Mouse (Mus musculus): ENCODE measurements around the gene Iqcm. TPM values are rescaled to one million over a fixed set of nuclear protein-coding genes. Genes with fewer than 3 reads are reported as not detected.
"Not testable (repeated sequence)": the region's sequence is repeated elsewhere in the genome, so short reads cannot be mapped to it uniquely, and the experiment has no call there.

The Iqcm gene
- total RNA-seq (2021): not detected

DNA sequence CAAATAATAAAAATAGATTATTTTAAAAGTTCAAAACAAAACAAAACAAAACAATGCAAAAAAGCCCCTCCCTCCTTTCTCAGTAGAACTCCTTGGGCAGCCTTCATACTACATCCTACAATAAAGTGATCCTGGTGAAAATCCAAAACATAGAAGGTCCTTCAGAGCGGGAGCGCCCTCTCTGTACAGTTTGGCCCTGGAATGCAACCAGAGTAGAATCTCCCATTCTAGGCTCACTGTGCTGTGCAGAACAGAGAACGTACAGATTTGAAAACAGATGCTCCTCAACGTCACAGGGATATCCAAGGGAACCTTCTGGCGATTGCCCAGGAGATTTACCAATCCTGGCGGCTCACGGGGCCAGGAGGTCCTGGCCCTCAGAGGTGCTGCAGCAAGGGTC lies at the start of gene Iqcm:
Gene Iqcm, plus strand, starts transcription at position 301 of the 400 bp plus-strand sequence.
- no peak for DNase-seq
- intact Hi-C loops (cut with DNase I): no loop called here

GRCm38 (mm10) chr8:75406489-75406888 lies 42.0 kb upstream of the Iqcm start, which contains the start of gene Gm10358:
Gene Gm10358, minus strand, starts transcription at chr8:75406589.
- intact Hi-C loops (cut with DNase I): no loop called here
- no peak for DNase-seq

DNA sequence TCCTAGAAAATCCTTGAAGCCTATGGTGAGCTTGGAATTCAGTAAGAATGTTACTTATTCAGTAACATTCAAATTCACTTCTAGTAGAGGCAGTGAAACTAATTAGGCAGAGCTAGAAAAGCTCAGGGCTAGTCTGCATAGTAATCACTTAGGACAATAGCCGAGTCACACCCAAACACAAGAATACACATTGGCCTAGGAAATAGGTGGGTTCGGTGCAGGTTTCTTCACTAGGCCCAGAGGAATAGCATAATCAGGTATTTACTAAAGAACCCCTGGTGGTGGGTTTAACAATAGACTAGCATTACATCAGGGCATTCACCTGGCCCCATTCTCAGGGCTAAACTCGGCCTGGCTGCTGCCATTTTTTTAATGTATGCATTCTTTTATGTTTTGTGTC lies 32.8 kb upstream of the Iqcm start:
- intact Hi-C loops (cut with DNase I); DNase-seq: not testable (repeated sequence)

GRCm38 (mm10) chr8:75476756-75477155 lies 28.3 kb downstream of the Iqcm start:
- intact Hi-C loops (cut with DNase I): no loop called here
- no peak for DNase-seq

GRCm38 (mm10) chr8:75489035-75489678 lies 40.7 kb downstream of the Iqcm start:
- DNase-seq: no peak
- intact Hi-C loops (cut with DNase I): no loop called here

DNA sequence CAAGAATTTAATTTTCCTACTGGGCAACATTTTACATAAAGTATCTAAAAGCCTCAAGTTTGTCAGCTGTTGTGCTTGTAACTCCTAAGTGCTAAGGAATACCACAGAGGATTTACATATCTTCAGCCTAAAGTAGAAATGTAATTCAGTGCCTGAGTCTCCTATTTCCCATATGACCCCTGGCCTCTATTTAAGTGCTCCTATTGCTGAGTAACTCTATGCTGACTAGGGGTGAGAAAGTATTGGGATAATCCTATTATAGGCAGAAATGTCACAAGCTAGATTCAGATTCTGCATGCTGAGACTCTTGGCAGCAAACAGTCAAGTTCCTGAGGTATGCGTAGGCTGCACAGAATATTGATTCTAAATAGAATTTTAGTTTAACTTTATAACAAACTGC lies 60.8 kb downstream of the Iqcm start:
- intact Hi-C loops (cut with DNase I): no loop called here
- DNase-seq: no peak

- no peak for DNase-seq
- intact Hi-C loops (cut with DNase I): no loop called here
These were observed 65.3 kb downstream of the Iqcm start for GRCm38 (mm10) chr8:75513786-75514185.

DNA sequence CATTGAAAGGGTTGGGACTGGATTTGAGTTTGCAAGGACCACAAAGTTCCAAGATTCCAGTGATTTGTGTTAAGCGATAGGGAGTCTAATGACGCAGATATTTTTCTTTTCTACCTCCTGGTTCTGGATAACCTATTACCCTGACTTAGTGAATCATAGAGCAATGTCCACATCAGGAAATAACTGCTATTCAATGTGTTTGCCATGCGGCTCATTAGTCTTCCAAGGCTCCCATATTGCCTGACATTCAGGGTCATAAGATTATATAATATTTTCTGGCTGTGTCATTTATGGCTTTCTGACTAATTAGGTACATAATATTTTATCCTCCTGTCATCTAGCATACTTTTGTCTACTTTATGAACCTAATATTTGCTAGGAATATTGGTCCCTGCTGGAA lies 100.8 kb downstream of the Iqcm start:
- no peak for DNase-seq
- intact Hi-C loops (cut with DNase I): no loop called here

GRCm38 (mm10) chr8:75596281-75596680 lies 147.8 kb downstream of the Iqcm start:
- no peak for DNase-seq
- intact Hi-C loops (cut with DNase I): no loop called here

- intact Hi-C loops (cut with DNase I): no loop called here
- no peak for DNase-seq
These were observed 194.5 kb downstream of the Iqcm start for GRCm38 (mm10) chr8:75642958-75643357.

DNA sequence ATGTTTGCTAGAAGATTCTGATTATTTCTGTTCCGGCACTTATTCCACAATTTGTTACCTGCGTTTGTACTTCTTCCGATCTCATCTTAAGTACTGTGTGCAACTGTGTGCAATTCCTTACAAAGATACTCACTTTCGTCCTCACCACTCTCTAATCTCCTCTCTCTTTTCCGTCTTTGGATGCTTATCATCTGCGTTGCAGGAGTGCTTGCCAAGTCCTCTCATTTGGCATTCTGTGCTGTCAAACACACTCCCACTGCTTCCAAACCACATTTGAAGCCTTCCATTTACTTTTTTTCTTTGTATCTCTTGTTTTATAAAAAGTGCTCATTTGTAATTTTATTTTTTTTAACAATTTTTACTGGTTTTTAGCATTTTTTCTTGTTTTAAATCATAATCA lies 210.8 kb downstream of the Iqcm start:
- intact Hi-C loops (cut with DNase I): no loop called here
- DNase-seq: no peak

- no peak for DNase-seq
- intact Hi-C loops (cut with DNase I): no loop called here
These were observed 298.1 kb downstream of the Iqcm start for GRCm38 (mm10) chr8:75746561-75746960.

- no peak for DNase-seq
- intact Hi-C loops (cut with DNase I): no loop called here
These were observed 307.1 kb downstream of the Iqcm start for GRCm38 (mm10) chr8:75755596-75755995.

GRCm38 (mm10) chr8:75828468-75829132 lies 380.1 kb downstream of the Iqcm start:
- intact Hi-C loops (cut with DNase I): no loop called here
- no peak for DNase-seq

DNA sequence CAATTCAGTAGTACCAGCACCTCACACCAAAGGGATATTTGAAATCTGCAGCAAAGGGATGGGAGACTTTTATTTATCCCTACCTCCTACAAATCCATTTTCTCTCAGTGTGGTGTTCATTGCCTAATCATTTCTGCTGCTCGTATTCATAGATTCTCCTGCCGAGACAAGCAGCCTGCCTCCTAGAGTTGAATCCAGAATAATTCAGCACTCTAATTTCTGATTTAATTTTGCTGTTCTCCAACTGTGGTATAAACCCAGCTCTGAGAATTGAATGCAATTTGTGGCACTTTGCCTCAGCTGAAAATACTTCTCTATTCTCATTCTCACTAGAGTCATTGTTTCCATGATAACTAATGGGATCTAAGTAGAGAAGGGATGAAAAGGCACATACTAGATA lies 386.8 kb downstream of the Iqcm start:
- intact Hi-C loops (cut with DNase I): no loop called here
- no peak for DNase-seq

DNA sequence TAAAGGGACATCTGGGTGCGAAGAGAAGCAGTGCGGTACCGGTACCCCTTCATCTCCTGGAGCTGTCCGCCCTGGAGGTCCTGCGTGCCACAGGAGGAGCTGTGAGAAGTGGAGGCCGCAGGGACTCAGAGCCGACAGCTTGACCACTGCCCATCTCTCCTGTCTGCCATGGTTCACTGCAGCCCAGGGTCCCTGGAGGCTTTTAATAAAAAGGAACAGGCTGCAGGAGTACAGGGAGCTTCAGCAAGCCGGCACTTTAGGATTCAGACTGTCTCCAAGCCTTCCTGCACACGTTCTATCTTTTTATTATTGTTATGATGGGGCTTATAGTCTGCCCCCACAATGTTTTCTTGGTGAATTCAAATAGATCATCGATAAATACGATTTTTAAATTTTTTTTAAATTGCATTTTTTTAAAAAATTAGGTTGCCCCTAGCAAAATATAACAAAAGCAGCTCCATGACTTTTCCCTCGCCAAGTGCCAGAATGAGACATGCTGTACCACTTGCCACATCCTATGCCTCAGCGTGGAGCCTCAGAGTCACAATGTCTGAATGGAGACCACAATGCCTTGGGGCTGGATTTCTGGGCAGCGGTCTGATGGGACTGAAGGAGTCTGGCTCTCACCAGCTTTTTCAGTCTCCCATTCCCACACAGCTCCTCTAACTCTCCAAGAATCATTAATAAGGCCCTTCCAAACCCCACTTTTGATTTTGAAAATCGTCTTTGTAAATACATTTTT lies 469.3 kb downstream of the Iqcm start:
- intact Hi-C loops (cut with DNase I): no loop called here
- DNase-seq: no peak

DNA sequence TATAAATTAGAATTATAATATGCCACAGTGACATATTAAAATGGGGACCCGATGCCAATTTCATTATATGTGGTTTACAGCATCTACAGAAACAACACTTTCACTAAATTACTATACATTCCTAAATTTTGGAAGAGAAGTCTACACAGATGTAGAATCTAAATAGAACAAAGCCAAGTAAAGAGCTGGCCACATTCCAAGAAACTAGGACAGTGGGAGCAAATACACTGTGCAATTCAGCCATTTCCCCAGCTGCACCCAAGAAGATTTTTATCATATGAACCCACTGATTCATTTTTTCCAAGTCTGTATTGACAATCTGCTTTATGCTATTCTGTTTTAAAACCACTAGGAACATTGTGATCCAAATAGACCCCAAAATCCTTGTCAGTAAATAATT lies 500.7 kb downstream of the Iqcm start:
- no peak for DNase-seq
- intact Hi-C loops (cut with DNase I): no loop called here

- intact Hi-C loops (cut with DNase I): no loop called here
- DNase-seq: no peak
These were observed 507.5 kb downstream of the Iqcm start for GRCm38 (mm10) chr8:75956016-75956415.

DNA sequence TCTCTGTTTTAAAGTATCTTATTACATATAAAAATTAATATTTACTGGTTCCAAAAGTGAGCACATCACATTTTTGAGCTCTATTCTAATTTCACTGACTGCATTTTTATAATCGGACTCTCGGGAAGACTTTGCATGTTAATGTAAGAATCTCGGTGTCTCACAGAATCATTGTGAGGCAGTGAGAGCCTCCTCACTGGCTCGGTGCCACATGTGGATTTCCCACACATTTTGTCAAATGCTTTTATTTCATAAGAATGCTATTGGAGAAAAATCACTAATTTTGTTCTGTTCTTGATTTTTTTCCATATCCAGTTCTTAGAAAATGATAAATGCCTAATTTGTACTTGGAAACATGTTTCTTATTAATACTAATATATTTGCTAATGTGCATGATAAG lies 570.0 kb downstream of the Iqcm start:
- no peak for DNase-seq
- intact Hi-C loops (cut with DNase I): no loop called here
